Mouse (Mus musculus) erythroblast, embryonic 14.5 days (primary cell): ENCODE measurements around the gene Atp2b2. TPM values are rescaled to one million over a fixed set of nuclear protein-coding genes. Genes with fewer than 3 reads are reported as not detected.

Source experiments
- H3K27me3 ChIP-seq: 2 replicates; pipeline ENCODE4 v1.6.1; 2012; ENCODE audit warnings: inconsistent platforms; ENCODE audit not compliant: control insufficient read depth
- H3K36me3 ChIP-seq: 2 replicates; pipeline ENCODE4 v1.6.1; 2012; ENCODE audit warnings: mild to moderate bottlenecking, inconsistent platforms; ENCODE audit not compliant: control insufficient read depth
- H3K4me1 ChIP-seq: 2 replicates; pipeline ENCODE4 v1.6.1; 2012; ENCODE audit warnings: inconsistent platforms; ENCODE audit not compliant: control insufficient read depth
- H3K4me3 ChIP-seq: replicated peaks from 2 replicates; pipeline ENCODE3; 2012; ENCODE audit warnings: moderate library complexity, mild to moderate bottlenecking, inconsistent platforms
- H3K9me3 ChIP-seq: 2 replicates; pipeline ENCODE4 v1.6.1; 2012; ENCODE audit warnings: low read length, inconsistent platforms, mixed read lengths; ENCODE audit not compliant: control insufficient read depth
- GATA1 ChIP-seq: IDR thresholded peaks from 2 replicates; pipeline ENCODE4 v1.6.1; 2012; ENCODE audit warnings: low read length, inconsistent platforms, mixed read lengths
- TAL1 ChIP-seq: IDR thresholded peaks from 3 replicates; pipeline ENCODE4 v1.6.1; 2012; ENCODE audit warnings: low read length, inconsistent platforms, mixed read lengths
- polyA plus RNA-seq: library from polyadenylated mRNA; stranded (reverse); fragments of >175 nt; gene quantifications from 2 replicates; pipeline ENCODE4 v1.2.3, GENCODE M21; 2012

The Atp2b2 gene
- polyA plus RNA-seq, 1 experiment: not detected

GRCm38 (mm10) chr6:113791012-113791411, 251.4 kb downstream of the Atp2b2 start:
- Histone ChIP-seq H3K4me1 (no peaks in the 10 kb centered on the region), H3K36me3 (no peaks in the 10 kb centered on the region), H3K27me3 (no peaks in the 10 kb centered on the region), H3K4me3 (no peak overlapping the region), H3K9me3 (no peaks in the 10 kb centered on the region)
- no peak for TF ChIP-seq GATA1
- TF ChIP-seq TAL1: no peak

GRCm38 (mm10) chr6:113787459-113787968, 254.9 kb downstream of the Atp2b2 start:
- Histone ChIP-seq H3K9me3 (no peaks in the 10 kb centered on the region), H3K4me1 (no peaks in the 10 kb centered on the region), H3K36me3 (no peaks in the 10 kb centered on the region), H3K4me3 (no peak overlapping the region), H3K27me3 (no peaks in the 10 kb centered on the region)
- TF ChIP-seq TAL1 (no peak), GATA1 (no peak)

GRCm38 (mm10) chr6:113785658-113786057, 256.8 kb downstream of the Atp2b2 start:
- Histone ChIP-seq H3K9me3 (no peaks in the 10 kb centered on the region), H3K27me3 (no peaks in the 10 kb centered on the region), H3K4me1 (no peaks in the 10 kb centered on the region), H3K4me3 (no peak overlapping the region), H3K36me3 (no peaks in the 10 kb centered on the region)
- TF ChIP-seq TAL1 (no peak), GATA1 (no peak)

GRCm38 (mm10) chr6:113778229-113778753, 264.1 kb downstream of the Atp2b2 start:
- H3K4me3 ChIP-seq: no peak overlapping the region
- TF ChIP-seq GATA1 (no peak), TAL1 (no peak)

GRCm38 (mm10) chr6:113768804-113769203, 273.6 kb downstream of the Atp2b2 start:
- Histone ChIP-seq H3K4me3 (no peak overlapping the region), H3K27me3 (no peaks in the 10 kb centered on the region)

More at GRCm38 (mm10) chr6:113778229-113778753, 264.1 kb downstream of the Atp2b2 start:
- no peaks in the 10 kb centered on the region for H3K4me1 ChIP-seq
- H3K27me3 ChIP-seq: no peaks in the 10 kb centered on the region
- no peaks in the 10 kb centered on the region for H3K36me3 ChIP-seq
- no peaks in the 10 kb centered on the region for H3K9me3 ChIP-seq

GRCm38 (mm10) chr6:113761644-113762043, 280.8 kb downstream of the Atp2b2 start:
- H3K4me3 ChIP-seq: no peak overlapping the region
- H3K36me3 ChIP-seq: no peaks in the 10 kb centered on the region
- H3K27me3 ChIP-seq: no peaks in the 10 kb centered on the region
- H3K4me1 ChIP-seq: no peaks in the 10 kb centered on the region
- no peaks in the 10 kb centered on the region for H3K9me3 ChIP-seq
- TF ChIP-seq TAL1: no peak
- TF ChIP-seq GATA1: no peak

More at GRCm38 (mm10) chr6:113768804-113769203, 273.6 kb downstream of the Atp2b2 start:
- no peaks in the 10 kb centered on the region for H3K9me3 ChIP-seq
- no peaks in the 10 kb centered on the region for H3K36me3 ChIP-seq
- H3K4me1 ChIP-seq: no peaks in the 10 kb centered on the region; the same call in 1 of the 2 replicates
- no peak for TF ChIP-seq TAL1
- no peak for TF ChIP-seq GATA1

- Histone ChIP-seq H3K36me3 (no peaks in the 10 kb centered on the region), H3K9me3 (no peaks in the 10 kb centered on the region), H3K4me1 (peaks cover 2% of the 10 kb centered on the region; the same call in 1 of the 2 replicates), H3K4me3 (no peak overlapping the region), H3K27me3 (peaks cover 48% of the 10 kb centered on the region)
- TF ChIP-seq TAL1: no peak
- TF ChIP-seq GATA1: no peak
Observed at GRCm38 (mm10) chr6:113749119-113749685, 293.2 kb downstream of the Atp2b2 start.

- H3K9me3 ChIP-seq: no peaks in the 10 kb centered on the region
- peaks cover 2% of the 10 kb centered on the region; the same call in 1 of the 2 replicates for H3K4me1 ChIP-seq
- no peak overlapping the region for H3K4me3 ChIP-seq
- no peaks in the 10 kb centered on the region for H3K36me3 ChIP-seq
- TF ChIP-seq TAL1 (no peak), GATA1 (no peak)
- peaks cover 48% of the 10 kb centered on the region for H3K27me3 ChIP-seq
Observed at GRCm38 (mm10) chr6:113748351-113748750, 294.1 kb downstream of the Atp2b2 start.

- Histone ChIP-seq H3K4me3 (no peak overlapping the region), H3K36me3 (no peaks in the 10 kb centered on the region), H3K4me1 (peaks cover 2% of the 10 kb centered on the region; the same call in 1 of the 2 replicates), H3K9me3 (no peaks in the 10 kb centered on the region), H3K27me3 (peaks cover 48% of the 10 kb centered on the region)
- TF ChIP-seq TAL1 (no peak), GATA1 (no peak)
Observed at GRCm38 (mm10) chr6:113747284-113747683, 295.1 kb downstream of the Atp2b2 start.
